Mouse (Mus musculus): ENCODE data around the gene Atp6v1g3.

The Atp6v1g3 gene

GRCm38 (mm10) chr1:138289455-138290425 lies 16.2 kb downstream of the Atp6v1g3 start:
- no peak for DNase-seq

- no peak for DNase-seq
These were observed 17.9 kb downstream of the Atp6v1g3 start for GRCm38 (mm10) chr1:138291463-138291862.

GRCm38 (mm10) chr1:138294487-138294886 lies 20.9 kb downstream of the Atp6v1g3 start:
- no peak for DNase-seq

- DNase-seq, result no peak
These were observed 24.6 kb downstream of the Atp6v1g3 start for GRCm38 (mm10) chr1:138298156-138298555.

- DNase-seq, result peak; percentile 84
These were observed 26.0 kb downstream of the Atp6v1g3 start for GRCm38 (mm10) chr1:138299576-138299975.

GRCm38 (mm10) chr1:138301920-138302319 lies 28.4 kb downstream of the Atp6v1g3 start:
- no peak for DNase-seq

- DNase-seq, result no peak
These were observed 29.2 kb downstream of the Atp6v1g3 start for GRCm38 (mm10) chr1:138302756-138303155.

- no peak for DNase-seq
These were observed 29.8 kb downstream of the Atp6v1g3 start for GRCm38 (mm10) chr1:138303296-138303695.

GRCm38 (mm10) chr1:138304141-138304915 lies 30.8 kb downstream of the Atp6v1g3 start:
- peak; percentile 45 for DNase-seq

- no peak for DNase-seq
These were observed 49.1 kb downstream of the Atp6v1g3 start for GRCm38 (mm10) chr1:138322657-138323056.

- DNase-seq, result no peak
These were observed 49.6 kb downstream of the Atp6v1g3 start for GRCm38 (mm10) chr1:138323076-138323630.

- no peak for DNase-seq
These were observed 52.6 kb downstream of the Atp6v1g3 start for GRCm38 (mm10) chr1:138326091-138326490.

GRCm38 (mm10) chr1:138326566-138326965 lies 53.0 kb downstream of the Atp6v1g3 start:
- no peak for DNase-seq

GRCm38 (mm10) chr1:138327466-138328245 lies 54.1 kb downstream of the Atp6v1g3 start:
- peak; percentile 53 for DNase-seq

- peak; percentile 32 for DNase-seq
These were observed 54.8 kb downstream of the Atp6v1g3 start for GRCm38 (mm10) chr1:138328320-138328719.

GRCm38 (mm10) chr1:138330556-138330955 lies 57.0 kb downstream of the Atp6v1g3 start:
- no peak for DNase-seq

- no peak for DNase-seq
These were observed 58.1 kb downstream of the Atp6v1g3 start for GRCm38 (mm10) chr1:138331596-138331995.

- DNase-seq, result no peak
These were observed 61.2 kb downstream of the Atp6v1g3 start for GRCm38 (mm10) chr1:138334701-138335100.

GRCm38 (mm10) chr1:138337417-138337816 lies 63.9 kb downstream of the Atp6v1g3 start:
- DNase-seq, result no peak

Measured in thymus, postnatal 25 days (tissue).